Mouse (Mus musculus): Measurements from ENCODE around the gene Asb8. TPM values are rescaled to one million over a fixed set of nuclear protein-coding genes. Genes with fewer than 3 reads are reported as not detected.

Gene Asb8
- polyA plus RNA-seq, 1 experiment from 2014 or later: 54.9 TPM

GRCm38 (mm10) chr15:98091841-98092240 lies 73.6 kb downstream of the Asb8 start:
- Histone ChIP-seq H3K4me3 (replicated peaks) (peak overlapping the region; percentile 95), H3K36me3 (peaks cover 9% of the 10 kb centered on the region; the same call in 1 of the 2 replicates), H3K4me2 (replicated peaks) (peak overlapping the region; percentile 66), H3K9ac (replicated peaks) (peak overlapping the region; percentile 93), H3K27me3 (no peaks in the 10 kb centered on the region), H3K27ac (no peak overlapping the region), H3K4me1 (replicated peaks) (peaks cover 22% of the 10 kb centered on the region), H3K9me3 (no peaks in the 10 kb centered on the region)
- WGBS: 42% methylated on average over 4 of the region's 4 CpGs
- ATAC-seq: no peak

- WGBS: 80% methylated on average over 9 of the region's 9 CpGs
- Histone ChIP-seq H3K36me3 (peaks cover 26% of the 10 kb centered on the region), H3K4me2 (replicated peaks) (no peak overlapping the region), H3K4me1 (replicated peaks) (peaks cover 22% of the 10 kb centered on the region), H3K27me3 (no peaks in the 10 kb centered on the region), H3K27ac (no peak overlapping the region), H3K9me3 (no peaks in the 10 kb centered on the region), H3K4me3 (replicated peaks) (no peak overlapping the region), H3K9ac (replicated peaks) (no peak overlapping the region)
- ATAC-seq: no peak
Measured at GRCm38 (mm10) chr15:98089421-98090183, 75.8 kb downstream of the Asb8 start.

GRCm38 (mm10) chr15:98088889-98089288 lies 76.5 kb downstream of the Asb8 start:
- peaks cover 33% of the 10 kb centered on the region for H3K36me3 ChIP-seq
- no peak for ATAC-seq
- WGBS: 93% methylated on average over 1 of the region's 1 CpGs

More at GRCm38 (mm10) chr15:98088889-98089288, 76.5 kb downstream of the Asb8 start:
- H3K27ac ChIP-seq: no peak overlapping the region
- H3K27me3 ChIP-seq: no peaks in the 10 kb centered on the region
- H3K9me3 ChIP-seq: no peaks in the 10 kb centered on the region
- peaks cover 21% of the 10 kb centered on the region for H3K4me1 ChIP-seq (replicated peaks)
- no peak overlapping the region for H3K4me3 ChIP-seq (replicated peaks)
- no peak overlapping the region for H3K9ac ChIP-seq (replicated peaks)
- no peak overlapping the region for H3K4me2 ChIP-seq (replicated peaks)

Other genes starting within 250 kb of the Asb8 start
- 59.3 and 59.8 TPM in 2 replicates for gene Tmem106c, start 201.4 kb downstream of the Asb8 start, polyA plus RNA-seq (2015; fragmentation: Nextera tagmentation; extraction: Ambion mirVana)
- gene Col2a1, start 160.9 kb downstream of the Asb8 start, polyA plus RNA-seq (2015; fragmentation: Nextera tagmentation; extraction: Ambion mirVana): 39.1 and 57.5 TPM in 2 replicates
- 70.8 and 73.8 TPM in 2 replicates for gene Pfkm, start 73.0 kb downstream of the Asb8 start, polyA plus RNA-seq (2015; fragmentation: Nextera tagmentation; extraction: Ambion mirVana)
- 27.6 and 31.1 TPM in 2 replicates for gene Senp1, start 71.9 kb downstream of the Asb8 start, polyA plus RNA-seq (2015; fragmentation: Nextera tagmentation; extraction: Ambion mirVana)
- gene Ccdc184, start 1.5 kb upstream of the Asb8 start, polyA plus RNA-seq (2015; fragmentation: Nextera tagmentation; extraction: Ambion mirVana): 55.4 and 60.4 TPM in 2 replicates
- gene Olfr288, start 29.9 kb upstream of the Asb8 start, polyA plus RNA-seq (2015; fragmentation: Nextera tagmentation; extraction: Ambion mirVana): not detected in 2 replicates
- not detected in 2 replicates for gene Gm44579, start 55.4 kb upstream of the Asb8 start, polyA plus RNA-seq (2015; fragmentation: Nextera tagmentation; extraction: Ambion mirVana)
- gene Olfr287, start 55.4 kb upstream of the Asb8 start, polyA plus RNA-seq (2015; fragmentation: Nextera tagmentation; extraction: Ambion mirVana): 0.14 TPM in 1 of 2 replicates, not detected in the other
- not detected in 2 replicates for gene Olfr286, start 68.8 kb upstream of the Asb8 start, polyA plus RNA-seq (2015; fragmentation: Nextera tagmentation; extraction: Ambion mirVana)
- gene H1fnt, start 91.7 kb upstream of the Asb8 start, polyA plus RNA-seq (2015; fragmentation: Nextera tagmentation; extraction: Ambion mirVana): not detected in 2 replicates
- 5.7 and 5.9 TPM in 2 replicates for gene Zfp641, start 130.5 kb upstream of the Asb8 start, polyA plus RNA-seq (2015; fragmentation: Nextera tagmentation; extraction: Ambion mirVana)
- not detected in 2 replicates for gene Olfr285, start 151.7 kb upstream of the Asb8 start, polyA plus RNA-seq (2015; fragmentation: Nextera tagmentation; extraction: Ambion mirVana)
- gene Olfr284, start 175.4 kb upstream of the Asb8 start, polyA plus RNA-seq (2015; fragmentation: Nextera tagmentation; extraction: Ambion mirVana): not detected in 2 replicates
- not detected in 2 replicates for gene Olfr283, start 215.3 kb upstream of the Asb8 start, polyA plus RNA-seq (2015; fragmentation: Nextera tagmentation; extraction: Ambion mirVana)